Mouse (Mus musculus): ENCODE results near the gene Hspg2.

The Hspg2 gene

GRCm38 (mm10) chr4:137480993-137481340 lies 12.4 kb downstream of the Hspg2 start:
- DNase-seq (ENCODE audit: low spot score) = no peak

DNA sequence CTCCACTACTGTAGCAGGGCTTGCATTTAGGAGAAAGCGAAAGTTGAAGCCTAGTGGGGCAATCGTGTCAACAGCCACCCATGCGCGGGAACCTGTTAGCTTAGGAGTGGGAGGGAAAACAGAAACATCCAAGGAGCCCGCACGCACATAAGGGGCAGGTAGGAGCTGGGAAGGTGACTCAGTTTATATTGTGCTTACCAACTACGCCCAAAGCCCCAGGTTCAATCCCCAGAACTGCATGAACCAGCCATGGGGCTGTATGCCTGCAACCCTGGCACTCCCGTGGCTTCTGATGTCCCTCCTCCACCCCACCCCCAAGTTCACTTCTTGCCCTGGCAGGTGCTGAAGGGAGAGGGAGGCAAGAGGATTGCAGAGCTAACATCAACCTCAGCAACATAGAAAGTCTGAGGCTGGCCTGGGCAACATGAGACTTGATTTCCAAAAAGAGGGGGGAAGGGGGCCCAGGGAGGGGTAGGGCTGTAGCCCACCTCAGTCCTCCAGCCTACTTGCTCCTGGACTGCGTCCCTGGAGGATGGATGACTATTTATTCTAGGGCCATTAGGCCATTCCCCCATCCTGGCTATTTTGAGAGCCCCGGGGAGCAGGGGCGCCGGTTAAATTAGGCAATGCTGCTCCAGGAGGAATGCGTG lies 12.9 kb downstream of the Hspg2 start:
- no peak for DNase-seq (ENCODE audit: low spot score)

- DNase-seq (ENCODE audit: low spot score) = no peak
These were observed 15.3 kb downstream of the Hspg2 start for GRCm38 (mm10) chr4:137483871-137484270.

DNA sequence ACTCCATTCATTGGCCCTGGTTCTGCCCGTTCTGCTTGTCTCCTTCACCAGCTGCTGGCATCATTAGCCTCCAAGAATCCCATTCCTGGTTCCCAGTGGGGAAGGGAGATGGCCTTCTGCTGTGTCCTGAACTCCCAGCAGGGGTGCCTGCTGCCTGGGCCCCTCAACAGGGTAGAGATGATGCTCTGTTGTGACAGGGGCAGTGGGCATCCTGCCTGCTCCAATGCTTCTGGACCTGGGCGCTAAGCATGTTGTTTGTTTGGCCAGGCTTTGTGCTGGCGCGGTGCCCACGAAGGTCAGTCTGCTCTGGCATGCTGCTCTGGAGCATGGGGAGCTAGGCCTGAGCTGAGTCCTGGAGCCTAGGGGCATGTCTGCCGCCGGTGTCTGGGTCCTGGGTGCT lies 16.0 kb downstream of the Hspg2 start:
- no peak for DNase-seq (ENCODE audit: low spot score)

GRCm38 (mm10) chr4:137485258-137485960 lies 16.8 kb downstream of the Hspg2 start:
- DNase-seq (ENCODE audit: low spot score) = peak; percentile 25

- no peak for DNase-seq (ENCODE audit: low spot score)
These were observed 17.8 kb downstream of the Hspg2 start for GRCm38 (mm10) chr4:137486081-137487014.

DNA sequence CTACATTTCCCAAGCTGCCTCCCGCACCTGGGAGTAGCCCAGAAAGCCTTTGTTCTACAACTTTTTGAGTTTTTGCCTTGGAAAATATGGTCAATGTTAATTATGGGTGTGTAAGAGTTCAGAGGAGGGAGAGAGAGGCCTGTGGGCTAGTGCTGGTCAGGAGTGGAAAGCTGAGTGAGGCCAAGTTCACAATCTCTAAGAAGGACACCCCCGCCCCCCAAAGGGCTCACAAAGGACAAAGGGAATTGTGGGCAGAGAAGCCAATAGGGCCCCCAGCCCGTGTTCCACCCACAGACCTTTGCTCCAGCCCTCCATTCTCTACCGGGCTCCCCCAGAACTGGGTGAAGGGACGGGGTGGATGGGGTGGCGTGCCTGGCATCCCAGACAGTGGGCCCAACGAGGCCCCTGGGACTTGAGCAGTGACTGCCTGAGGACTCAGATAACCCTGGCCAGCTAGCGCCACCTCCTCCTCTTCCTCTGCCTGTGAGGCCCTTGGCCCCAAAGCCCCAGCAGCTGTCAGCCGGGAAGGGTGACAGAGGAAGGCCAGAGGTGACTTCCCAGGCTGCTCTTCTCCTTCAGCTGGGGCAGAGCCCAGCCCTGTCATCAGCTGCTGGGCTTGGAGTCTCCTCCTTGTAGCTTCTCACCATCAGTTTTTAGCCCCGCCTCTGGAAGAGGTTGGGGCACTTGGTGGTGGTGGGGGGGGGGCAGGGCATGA lies 18.9 kb downstream of the Hspg2 start:
- DNase-seq (ENCODE audit: low spot score) = no peak

GRCm38 (mm10) chr4:137488038-137488437 lies 19.5 kb downstream of the Hspg2 start:
- no peak for DNase-seq (ENCODE audit: low spot score)

DNA sequence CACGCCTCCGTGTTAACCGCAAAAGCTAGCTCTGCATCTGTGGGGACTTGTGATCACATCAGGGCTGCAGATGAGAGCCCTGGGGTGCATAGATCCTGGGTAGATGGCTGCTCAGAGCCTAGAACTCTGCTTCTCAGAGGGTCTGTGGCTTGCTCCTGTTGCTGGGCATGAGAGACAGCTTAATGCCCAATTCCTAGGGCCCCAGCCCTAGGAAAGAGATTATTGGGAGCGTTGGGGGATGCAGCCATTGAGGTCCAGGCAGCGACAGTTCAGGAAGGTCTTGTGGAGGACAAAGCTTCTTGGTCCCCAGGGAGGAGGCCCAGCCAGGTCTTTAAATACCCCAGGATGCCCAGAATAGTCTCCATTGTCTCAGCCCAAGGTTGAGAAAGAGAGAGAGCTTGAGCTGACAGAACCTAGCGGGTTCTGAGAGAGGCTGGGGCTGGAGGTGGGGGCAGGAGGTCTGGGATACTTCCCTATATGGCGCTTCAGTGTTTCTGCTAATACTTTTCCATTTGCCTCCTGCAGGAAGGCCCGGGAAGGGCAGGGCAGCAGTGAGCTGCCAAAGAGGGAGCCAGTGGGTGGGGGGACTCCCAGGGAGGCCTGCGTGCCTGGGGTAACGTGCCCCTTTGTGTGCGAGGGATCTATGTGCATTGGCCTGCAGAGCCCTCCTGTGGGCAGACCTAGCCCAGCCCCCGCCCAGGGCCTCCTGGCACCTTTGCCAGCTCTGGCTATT lies 20.2 kb downstream of the Hspg2 start:
- DNase-seq (ENCODE audit: low spot score) = peak; percentile 60

GRCm38 (mm10) chr4:137489996-137490395 lies 21.4 kb downstream of the Hspg2 start:
- no peak for DNase-seq (ENCODE audit: low spot score)

GRCm38 (mm10) chr4:137492563-137492962 lies 24.0 kb downstream of the Hspg2 start:
- DNase-seq (ENCODE audit: low spot score) = no peak

DNA sequence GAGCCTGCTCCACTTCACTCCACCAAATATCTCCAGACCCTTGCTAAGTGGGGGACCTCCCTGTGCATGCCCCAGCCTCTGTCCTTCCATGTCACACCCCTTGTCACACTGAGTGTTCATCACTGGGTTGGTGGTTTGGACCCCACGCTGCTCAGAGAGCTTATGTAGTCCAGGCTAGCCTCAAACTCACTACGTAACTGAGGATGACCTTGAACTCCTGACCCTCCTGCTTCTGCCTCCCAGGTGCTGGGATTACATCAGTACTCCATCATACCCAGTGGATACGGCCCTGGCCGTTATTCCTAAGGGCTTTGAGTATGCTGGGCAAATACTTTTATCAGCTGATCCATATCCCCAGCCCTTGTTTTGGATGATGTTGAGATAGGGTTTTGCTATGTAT lies 24.6 kb downstream of the Hspg2 start:
- no peak for DNase-seq (ENCODE audit: low spot score)

DNA sequence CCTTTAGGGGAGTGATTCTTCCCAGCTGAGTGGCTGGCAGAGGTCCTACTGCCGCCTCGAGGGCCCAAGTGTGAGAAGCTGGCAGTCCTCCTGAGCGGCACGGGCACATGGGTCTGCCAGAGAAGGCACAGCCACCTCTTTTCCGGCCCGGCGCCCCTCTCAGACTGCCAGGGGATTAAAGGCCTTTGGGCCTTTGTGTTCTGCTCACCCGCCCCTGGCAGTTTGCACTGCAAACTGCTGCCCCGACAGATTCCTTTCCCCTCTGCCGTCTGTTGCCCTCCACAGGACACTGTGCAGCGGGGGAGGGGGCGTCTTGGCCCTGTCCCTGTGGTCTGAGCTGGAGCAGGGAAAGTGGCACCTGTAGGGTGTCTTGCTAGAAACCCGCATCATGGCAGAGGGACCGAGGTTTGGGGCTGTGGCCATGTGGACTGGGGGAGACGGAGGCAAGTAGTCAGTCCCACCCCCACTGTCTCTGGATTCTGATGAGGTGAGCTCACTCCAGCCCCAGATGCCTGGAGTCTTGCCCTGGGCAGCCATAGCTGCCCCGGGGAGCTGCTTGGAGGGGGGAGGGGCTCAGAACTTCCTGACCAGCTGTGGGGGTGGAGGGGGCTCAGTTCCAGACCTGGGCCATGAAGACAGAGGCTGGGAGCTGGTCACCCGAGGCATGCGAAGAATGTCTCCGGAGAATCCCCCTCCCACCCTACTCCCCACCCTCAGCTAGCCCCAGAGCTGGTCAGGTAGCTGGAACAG lies 26.4 kb downstream of the Hspg2 start:
- DNase-seq (ENCODE audit: low spot score) = peak; percentile 81

DNA sequence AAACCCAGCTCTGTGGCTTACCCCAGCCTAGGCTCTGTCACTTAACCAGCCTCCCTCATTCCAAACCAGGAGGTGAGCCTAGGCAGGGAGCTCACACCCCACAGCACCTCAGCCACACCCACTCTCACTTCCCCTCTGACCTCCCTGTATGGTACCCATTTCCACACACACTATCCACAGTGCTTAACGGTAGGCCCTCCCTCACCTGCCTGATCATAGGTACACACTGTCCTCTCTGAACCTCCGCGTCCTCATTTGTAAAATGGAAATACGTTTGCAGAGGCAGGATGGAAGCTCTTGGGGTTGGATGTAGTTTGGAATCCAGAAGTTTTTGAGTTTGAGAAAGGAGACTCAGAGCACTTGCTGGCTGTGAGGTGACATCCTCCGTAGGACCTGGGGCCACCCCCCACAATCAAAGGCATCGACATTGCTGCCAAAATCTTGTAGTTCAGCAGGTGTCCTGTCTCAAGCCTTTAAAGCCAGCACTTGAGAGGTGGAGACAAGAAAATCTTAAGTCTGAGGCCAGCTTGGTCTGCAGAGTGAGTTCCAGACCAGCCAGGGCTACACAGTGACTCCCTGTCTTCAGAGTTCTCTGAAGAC lies 27.0 kb downstream of the Hspg2 start:
- no peak for DNase-seq (ENCODE audit: low spot score)

- DNase-seq (ENCODE audit: low spot score) = peak; percentile 61
These were observed 28.8 kb downstream of the Hspg2 start for GRCm38 (mm10) chr4:137497367-137497766.

DNA sequence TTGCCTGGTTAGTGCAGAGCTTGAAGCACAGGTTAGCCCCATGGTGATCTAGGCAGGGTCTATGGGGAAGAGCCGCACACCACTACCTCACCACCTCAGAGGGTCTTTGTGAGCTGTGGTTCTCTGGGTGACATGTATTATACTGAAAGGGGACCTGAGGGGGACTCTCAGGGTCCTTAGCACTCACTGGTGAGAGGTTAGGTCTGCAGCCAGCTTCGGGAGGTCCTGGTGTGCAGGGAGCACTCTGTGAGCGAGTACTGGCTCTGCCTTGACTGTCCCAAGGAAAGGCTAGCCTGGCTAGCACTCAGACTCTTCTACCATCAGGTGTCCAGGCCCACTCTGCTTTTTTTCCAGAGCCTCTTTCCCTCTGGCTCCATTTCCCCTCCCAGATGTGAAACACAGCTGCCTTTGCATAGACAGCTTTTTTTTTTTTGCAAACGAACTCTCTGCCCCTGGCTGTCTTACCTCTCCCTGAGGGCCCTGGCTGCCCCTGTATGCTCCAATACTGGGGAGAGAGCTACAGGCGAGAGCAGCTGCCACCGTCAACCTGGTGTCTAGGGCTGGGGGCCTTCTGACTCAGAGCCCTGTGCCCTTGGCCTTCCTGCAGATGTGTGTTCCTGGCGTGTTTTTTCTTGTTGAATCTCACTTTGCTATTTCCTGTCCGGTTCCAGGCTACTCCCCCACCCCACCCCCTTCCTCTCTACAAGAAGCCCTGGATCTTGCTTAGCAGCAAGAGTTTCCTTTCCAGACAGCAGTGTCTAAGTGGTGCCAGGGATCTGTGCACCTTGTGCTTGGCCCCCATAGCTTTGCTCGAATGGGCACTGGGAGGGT lies 29.5 kb downstream of the Hspg2 start:
- peak; percentile 70 for DNase-seq (ENCODE audit: low spot score)

- DNase-seq (ENCODE audit: low spot score) = no peak
These were observed 30.5 kb downstream of the Hspg2 start for GRCm38 (mm10) chr4:137498882-137499583.

- DNase-seq (ENCODE audit: low spot score) = peak; percentile 17
These were observed 31.6 kb downstream of the Hspg2 start for GRCm38 (mm10) chr4:137500149-137500548.

GRCm38 (mm10) chr4:137500953-137501352 lies 32.4 kb downstream of the Hspg2 start:
- DNase-seq (ENCODE audit: low spot score) = no peak

Measured in yolk sac, embryonic 10.5 days (tissue).